Mouse (Mus musculus) ovary, adult 10 weeks (tissue): ENCODE measurements around the gene Olfr376. TPM values are rescaled to one million over a fixed set of nuclear protein-coding genes. Genes with fewer than 3 reads are reported as not detected.

ENCODE experiments used
- polyA plus RNA-seq: library from polyadenylated mRNA; stranded (reverse); fragments of 350-450 nt; fragmentation: Illumina TruSeq; extraction: RNeasy Lipid Tissue Mini Kit (QIAGEN cat#74804); gene quantifications from one replicate; pipeline ENCODE4 v1.2.3, GENCODE M21; 2014

The Olfr376 gene
- polyA plus RNA-seq, result not detected

GRCm38 (mm10) chr11:73370946-73371345 lies at the start of gene Olfr376:
Gene Olfr376, plus strand, starts transcription at chr11:73371246.

DNA sequence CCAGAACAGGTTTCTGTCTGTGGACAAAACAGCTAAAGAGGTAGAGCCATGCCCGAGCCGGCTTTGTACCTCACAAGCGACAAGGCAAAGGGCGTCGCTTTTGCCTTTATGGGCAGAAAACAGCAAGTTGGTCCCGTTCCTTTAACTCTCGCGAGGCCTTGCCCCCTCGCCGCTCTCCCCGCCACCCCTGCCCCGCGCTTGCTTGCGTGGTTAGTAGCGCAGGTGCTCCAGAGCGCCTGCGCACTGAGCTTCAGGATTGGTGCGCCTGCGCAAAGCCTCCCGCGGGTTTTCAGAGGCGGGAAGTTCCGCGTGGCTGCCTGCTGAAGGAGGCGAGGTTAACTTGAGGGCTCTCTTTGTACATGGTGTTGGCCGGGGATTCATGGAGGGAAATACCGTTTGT lies 41.6 kb upstream of the Olfr376 start, which contains the start of the genes Aspa, Gm49340 and Spata22:
TSS of gene Aspa (minus strand) at position 155 of the 400 bp plus-strand sequence.
TSS of gene Gm49340 (plus strand) at position 300 of the 400 bp plus-strand sequence.
TSS of gene Spata22 (plus strand) at position 300 of the 400 bp plus-strand sequence.

GRCm38 (mm10) chr11:73350483-73350882 lies 20.6 kb upstream of the Olfr376 start, which contains the start of gene Olfr20:
Gene Olfr20, plus strand, starts transcription at chr11:73350783.

DNA sequence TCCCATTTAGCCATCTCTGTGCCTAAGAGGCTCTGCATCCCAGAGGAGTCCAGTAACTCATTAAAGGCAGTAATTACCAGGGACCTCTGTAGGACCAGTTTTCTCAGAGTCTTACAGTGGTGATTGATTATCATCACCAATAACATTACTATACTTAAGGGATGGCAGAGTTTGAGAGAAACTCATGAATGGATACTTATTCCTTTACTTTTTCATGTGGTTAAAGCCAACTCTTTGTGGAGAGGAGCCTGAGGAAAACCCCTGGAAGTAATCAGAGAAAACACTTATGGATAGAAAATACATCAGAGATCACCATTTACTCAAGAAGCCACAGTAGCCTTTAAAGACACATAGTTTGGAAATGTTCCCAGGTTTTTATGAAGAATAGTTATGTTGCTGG lies 28.5 kb downstream of the Olfr376 start, which contains the start of gene Olfr1:
TSS of gene Olfr1 (minus strand) at position 101 of the 400 bp plus-strand sequence.

Other genes starting within 250 kb of the Olfr376 start
- gene Haspin, start 233.0 kb upstream of the Olfr376 start, polyA plus RNA-seq, result 5.8 TPM
- not detected for gene P2rx5, start 210.8 kb upstream of the Olfr376 start, polyA plus RNA-seq
- gene Emc6, start 194.2 kb upstream of the Olfr376 start, polyA plus RNA-seq, result 26.8 TPM
- 30.2 TPM for gene Tax1bp3, start 194.2 kb upstream of the Olfr376 start, polyA plus RNA-seq
- 9.2 TPM for gene Ctns, start 172.2 kb upstream of the Olfr376 start, polyA plus RNA-seq
- gene Shpk, start 171.8 kb upstream of the Olfr376 start, polyA plus RNA-seq, result 1.1 TPM
- not detected for gene Trpv1, start 137.0 kb upstream of the Olfr376 start, polyA plus RNA-seq
- 0.20 TPM for gene Trpv3, start 103.9 kb upstream of the Olfr376 start, polyA plus RNA-seq
- 7.9 TPM for gene Aspa, start 41.6 kb upstream of the Olfr376 start, polyA plus RNA-seq
- not detected for gene Gm49340, start 41.5 kb upstream of the Olfr376 start, polyA plus RNA-seq
- gene Spata22, start 41.5 kb upstream of the Olfr376 start, polyA plus RNA-seq, result 0.74 TPM
- not detected for gene Olfr20, start 20.5 kb upstream of the Olfr376 start, polyA plus RNA-seq
- gene Olfr1, start 28.4 kb downstream of the Olfr376 start, polyA plus RNA-seq, result not detected
- not detected for gene Olfr378, start 57.2 kb downstream of the Olfr376 start, polyA plus RNA-seq
- gene Olfr380, start 86.3 kb downstream of the Olfr376 start, polyA plus RNA-seq, result not detected
- not detected for gene Olfr381, start 120.4 kb downstream of the Olfr376 start, polyA plus RNA-seq
- not detected for gene Olfr382, start 146.0 kb downstream of the Olfr376 start, polyA plus RNA-seq
- gene Olfr385, start 221.8 kb downstream of the Olfr376 start, polyA plus RNA-seq, result not detected
- gene Olfr384, start 227.3 kb downstream of the Olfr376 start, polyA plus RNA-seq, result not detected